Mouse (Mus musculus) bone marrow, adult 2 months (tissue): Measurements from ENCODE around the gene Cyp4f18.

Experiments
- CTCF ChIP-seq: fragments of 200-500 bp; IDR thresholded peaks from 2 replicates; pipeline ENCODE4 v1.5.1; 2011; ENCODE audit warnings: low read length, control low read depth; ENCODE audit not compliant: control insufficient read depth, insufficient read depth
- POLR2A ChIP-seq: fragments of 200-500 bp; IDR thresholded peaks from 2 replicates; pipeline ENCODE4 v1.6.1; 2011; ENCODE audit warnings: low read depth, mild to moderate bottlenecking, control low read depth, low read length, borderline replicate concordance; ENCODE audit not compliant: control insufficient read depth

DNA sequence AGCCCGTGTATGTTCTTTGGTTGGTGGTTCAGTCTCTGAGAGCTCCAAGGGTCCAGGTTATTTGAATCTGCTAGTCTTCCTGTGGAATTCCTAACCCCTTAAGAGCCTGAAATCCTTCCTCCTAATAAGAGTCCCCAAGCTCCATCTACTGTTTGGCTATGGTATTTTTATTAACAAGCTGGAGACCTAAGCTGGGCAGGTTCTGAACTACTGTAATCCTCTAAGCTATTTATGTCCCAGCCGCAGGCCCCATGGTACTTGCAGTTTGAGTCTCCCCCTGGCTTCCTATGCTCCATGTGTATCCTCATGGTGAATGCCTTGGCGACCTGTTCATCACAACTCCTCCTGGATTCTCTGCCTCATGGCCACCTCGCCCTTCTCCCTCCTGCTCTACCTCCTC, 24.8 kb downstream of the Cyp4f18 start:
- TF ChIP-seq CTCF: no peak
- TF ChIP-seq POLR2A: no peak
